Mouse (Mus musculus): ENCODE measurements at regions not wholly inside any gene's neighbourhood (a gene's known extent, or its start where the extent isn't known, plus 50 kb on each side); places are given as distances from the start of the nearest gene placed in this dataset.

DNA sequence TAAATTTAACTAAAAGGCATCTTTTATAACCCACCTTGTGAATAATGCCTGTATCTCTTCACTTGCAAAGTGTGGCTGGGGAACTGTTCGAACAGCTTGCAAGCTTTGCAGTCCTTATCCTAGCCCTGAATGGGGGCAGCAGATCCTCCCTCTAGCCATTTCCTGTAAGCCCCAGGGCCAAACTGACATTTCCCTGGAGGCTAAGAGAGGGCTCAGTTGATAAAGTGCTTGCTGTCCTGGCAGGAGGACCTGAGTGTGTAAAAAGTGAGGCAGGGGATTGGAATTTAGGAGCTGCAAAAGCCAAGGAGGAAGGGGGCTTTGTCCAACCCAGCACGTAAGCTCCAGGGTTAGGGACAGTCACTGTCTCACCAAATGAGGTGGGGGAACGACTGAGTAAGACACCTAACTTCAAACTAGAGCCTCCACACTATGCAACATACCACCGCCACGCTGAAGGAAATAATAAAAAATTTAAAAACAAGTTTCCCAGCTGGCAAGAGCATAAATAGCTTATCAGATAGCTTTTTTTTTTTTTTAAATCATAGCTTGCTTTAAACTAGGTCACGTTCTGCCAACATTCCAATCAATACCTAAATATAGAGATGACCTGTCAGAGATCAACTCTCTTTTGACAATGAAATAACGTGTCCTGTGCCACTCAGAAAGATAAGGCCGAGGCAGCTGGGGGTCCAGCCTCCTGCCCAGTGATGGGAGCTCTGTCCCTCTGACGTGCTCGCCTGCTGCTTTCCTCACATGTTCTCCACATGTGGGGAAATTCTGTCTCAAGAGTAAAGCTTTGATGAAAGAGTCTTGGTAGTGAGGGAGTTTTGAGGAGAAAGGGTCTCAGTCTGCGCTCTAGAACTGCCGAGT lies 146.0 kb downstream of the Zfp36l1 start:
- no peak for DNase-seq

DNA sequence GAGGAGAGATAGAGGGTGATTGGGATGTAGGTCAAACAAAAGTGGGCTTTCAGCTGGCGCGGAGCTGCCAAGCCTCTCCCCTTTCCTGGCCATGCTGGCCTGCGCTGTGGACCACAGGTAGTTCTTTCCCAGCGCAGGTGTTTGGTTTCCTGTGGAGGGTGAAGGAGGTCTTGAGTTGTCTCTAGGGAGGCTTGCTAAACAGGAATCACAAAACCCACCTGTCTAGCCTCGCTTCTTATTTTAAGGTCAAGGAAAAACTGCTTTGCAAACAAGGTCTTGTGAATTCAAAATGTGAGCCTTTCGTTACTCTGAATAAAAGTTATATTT lies 146.6 kb downstream of the Zfp36l1 start:
- DNase-seq, result no peak

DNA sequence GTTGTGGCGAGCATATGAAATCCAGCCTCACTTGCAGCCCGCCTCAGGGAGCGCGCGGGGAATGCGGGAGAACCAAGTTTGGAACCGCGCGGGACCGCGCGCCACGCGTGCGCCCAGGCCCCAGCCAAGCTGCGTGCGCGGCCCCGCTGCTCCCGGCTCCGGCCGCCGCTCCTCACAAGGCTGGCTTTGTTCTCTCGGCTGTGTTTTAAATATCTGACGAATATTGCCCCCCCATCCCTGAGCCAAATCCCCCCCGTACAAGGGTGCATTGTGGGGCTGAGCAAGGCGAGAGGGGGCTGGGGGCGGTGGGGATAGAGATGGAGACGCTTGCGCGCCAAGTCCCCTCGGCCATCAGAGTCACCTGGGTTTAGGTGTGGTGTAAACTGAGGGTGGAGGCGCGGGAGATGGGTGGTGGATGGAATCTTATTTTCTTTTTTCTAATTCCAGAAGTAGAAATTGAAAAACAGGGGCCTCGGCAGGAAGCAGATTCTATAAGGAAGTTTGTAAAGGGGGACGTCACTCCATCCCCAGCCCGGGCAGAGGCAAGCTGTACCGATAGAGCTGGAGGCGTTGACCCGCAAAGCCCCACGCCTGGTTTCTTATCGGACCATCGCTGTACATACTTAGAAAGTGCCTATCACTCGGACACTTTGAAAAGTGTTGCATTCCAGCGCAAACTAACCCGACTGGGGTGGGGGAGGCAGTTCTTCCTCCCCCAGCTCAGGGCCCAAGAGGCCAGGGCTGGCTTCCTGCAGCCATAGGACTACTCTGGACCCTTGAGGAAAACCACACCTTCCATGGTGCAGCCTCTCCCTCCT lies 147.1 kb downstream of the Zfp36l1 start:
- no peak for DNase-seq

DNA sequence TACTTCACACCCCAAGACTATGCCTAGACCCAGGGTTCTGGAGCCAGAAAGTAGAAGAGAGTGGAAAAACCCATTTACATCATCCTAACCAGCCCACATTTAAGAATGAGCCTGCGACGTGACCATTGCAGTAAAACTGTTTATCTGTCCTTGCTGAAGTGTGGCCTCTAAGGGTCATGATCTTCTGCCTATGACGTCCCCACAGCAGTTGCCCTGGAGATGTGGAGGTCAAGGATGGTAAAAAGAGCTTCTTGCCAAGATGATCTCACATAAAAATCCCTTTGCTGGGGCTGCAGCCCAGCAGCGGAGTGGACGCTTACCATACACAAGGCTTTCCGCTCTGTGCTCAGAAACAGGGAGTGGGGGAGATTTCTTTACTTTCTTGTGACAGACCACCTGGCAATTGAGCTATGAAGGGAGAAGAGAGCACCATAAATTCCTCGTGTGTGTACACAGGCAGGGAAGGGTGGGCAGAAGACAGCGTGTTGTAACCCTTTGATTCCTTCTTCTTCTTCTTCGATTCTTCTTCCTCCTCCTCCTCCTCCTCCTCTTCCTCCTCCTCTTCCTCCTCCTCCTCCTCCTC lies 149.3 kb downstream of the Zfp36l1 start:
- DNase-seq, result no peak

DNA sequence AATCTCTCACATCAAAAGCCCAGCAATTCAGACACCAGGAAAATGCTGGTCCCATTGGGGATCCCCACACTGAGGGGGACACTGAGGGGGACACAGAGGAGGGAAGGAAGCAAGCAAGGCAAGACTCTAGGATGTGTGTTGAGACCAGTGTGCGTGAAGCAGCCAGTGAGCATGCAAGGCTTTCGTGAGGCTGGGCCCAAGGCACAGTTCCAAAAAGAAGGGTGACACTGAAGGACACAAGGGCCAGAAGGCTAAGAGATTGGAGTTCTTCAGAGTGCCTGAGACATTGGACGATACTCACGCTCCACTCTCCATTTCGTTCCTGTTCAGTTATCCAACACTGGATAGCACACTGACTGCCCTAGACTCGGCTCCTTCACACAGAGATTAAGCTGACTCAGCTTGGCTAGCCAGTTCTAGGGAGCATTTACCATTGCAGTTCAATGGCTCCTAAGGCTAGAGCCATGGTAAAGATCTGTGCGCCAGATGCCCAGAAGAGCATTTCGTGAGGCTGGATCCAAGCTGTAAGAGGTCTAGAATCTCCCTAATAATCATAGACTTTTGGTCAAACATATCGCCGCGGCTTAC lies 150.1 kb downstream of the Zfp36l1 start:
- DNase-seq, result no peak

DNA sequence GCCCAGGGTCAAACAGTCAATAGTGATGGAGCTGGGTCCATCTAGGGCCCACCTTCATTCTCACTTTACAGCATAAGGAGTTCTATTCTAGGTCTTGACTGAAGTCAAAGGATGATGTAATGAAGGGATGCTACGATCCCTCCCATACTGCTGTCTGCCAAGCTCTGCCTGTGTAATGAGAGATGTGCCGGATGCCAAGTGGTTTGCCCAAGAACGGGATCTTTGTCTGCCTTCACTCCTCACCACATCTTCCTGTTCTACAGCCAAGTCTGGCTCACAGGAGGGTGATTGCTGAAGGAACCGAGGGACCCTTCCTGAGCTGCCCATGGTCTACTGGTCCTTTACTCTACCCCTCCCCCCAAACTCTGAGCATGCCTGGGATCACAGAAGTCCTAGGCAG lies 150.9 kb downstream of the Zfp36l1 start:
- no peak for DNase-seq

DNA sequence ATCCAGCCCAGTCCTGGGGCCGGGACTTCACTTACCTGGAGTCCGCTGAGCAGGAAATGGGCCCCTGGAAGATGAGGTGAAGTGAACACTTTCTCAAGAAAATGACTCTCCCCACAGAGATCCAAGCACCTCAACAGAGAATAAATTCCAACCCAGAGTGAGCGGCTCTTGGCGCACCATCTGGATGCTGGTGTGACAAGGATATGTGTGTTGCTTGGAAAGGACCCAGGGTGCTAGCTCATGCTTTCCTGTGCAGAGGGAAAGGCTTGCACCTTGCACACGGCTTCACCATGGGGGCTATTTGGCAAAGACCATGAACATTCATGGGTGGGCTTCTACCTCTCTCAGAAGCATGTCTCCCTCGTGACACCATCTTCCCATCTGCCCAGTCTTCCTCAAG lies 151.7 kb downstream of the Zfp36l1 start:
- DNase-seq, result no peak

DNA sequence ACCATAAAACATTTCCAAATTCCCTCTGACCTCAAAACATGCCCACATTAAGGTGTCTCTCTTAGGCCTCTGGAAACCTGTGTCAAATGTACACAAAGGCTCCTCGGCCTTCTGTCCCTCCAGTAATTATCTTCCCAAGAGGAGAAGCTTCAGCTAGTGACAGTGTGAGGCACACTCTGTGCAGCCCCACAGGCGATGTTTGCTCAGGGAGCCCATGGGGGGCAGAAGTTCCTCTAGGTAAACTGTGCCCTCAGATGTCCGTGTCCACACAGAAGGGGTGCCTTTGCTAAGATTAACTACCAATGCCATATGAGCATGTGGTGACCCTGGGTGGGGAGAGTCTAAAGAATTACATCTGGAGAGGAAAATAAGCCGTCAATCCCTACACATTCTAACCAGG lies 152.4 kb downstream of the Zfp36l1 start:
- no peak for DNase-seq

DNA sequence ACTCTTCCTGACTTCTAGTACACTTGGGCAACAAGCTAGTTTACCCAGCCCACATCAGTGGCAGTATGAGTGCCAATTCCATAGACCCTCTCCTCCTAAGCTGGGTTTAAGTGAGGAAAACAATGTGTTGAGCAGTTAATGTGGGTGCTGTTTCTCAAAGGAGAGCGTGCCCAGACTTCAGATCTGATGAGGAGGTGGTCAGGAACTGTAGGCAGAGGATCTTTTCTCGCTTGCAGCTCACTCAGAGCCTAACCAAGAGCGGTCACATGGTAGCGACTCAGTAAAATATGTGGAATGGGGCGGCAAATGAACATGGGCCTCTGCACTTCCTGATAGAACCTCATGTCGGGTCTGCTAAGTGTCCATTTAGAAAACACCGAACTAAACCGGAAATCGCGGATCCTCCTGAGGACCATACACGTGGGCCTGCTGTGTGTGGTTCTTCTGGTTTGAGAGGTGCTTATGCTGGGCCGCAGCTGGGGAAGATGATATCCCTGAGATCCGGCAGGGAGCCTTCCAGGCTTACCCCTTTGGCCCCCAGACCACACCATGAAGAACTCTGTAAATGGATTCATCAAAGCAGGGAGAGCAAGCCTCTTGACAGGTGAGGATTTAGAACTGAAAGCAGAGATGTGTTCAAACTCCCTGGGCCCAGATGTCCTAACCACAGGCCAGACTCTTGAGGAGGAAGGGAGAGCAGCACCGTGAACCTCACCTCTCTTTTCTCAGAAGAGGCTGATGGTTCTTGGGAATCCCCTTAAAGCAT lies 153.1 kb downstream of the Zfp36l1 start:
- DNase-seq, result no peak

DNA sequence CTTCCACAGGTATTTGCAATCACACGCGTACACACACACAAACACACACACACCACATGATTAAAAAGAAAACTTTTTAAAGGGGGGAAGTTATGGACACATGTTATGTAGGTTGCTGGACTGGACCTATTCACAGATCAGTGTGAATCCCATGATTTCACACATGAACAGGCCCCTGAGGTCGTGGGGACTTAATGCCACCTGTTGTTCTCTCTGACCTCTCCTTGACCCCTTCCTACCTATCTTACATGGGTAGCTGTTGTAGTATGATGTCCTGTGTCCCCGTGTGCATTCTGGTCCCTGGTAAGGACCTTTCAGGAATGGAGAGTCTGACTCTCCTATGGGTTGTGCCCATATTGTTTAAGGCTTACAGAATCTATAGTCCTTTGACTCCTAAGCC lies 155.6 kb downstream of the Zfp36l1 start:
- no peak for DNase-seq

DNA sequence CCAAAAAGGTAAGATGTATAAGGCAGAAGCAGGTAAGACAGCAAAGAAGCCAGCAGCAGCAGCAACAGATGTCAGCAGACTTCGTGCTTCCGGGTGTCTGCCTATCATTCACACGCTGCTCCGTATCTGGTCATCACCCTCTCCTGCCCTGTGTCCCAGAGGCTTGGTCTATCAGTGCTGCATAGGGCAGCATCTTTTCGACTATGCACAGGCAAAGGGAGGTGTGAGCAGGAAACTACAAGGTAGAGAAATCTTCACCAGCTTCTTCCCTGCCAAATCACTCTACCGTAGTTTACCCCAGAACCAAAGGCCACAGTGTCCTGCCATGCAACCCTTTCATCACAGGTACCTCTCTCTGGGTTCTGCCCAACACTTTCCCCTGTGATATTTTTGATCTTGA lies 156.5 kb downstream of the Zfp36l1 start:
- DNase-seq, result no peak

DNA sequence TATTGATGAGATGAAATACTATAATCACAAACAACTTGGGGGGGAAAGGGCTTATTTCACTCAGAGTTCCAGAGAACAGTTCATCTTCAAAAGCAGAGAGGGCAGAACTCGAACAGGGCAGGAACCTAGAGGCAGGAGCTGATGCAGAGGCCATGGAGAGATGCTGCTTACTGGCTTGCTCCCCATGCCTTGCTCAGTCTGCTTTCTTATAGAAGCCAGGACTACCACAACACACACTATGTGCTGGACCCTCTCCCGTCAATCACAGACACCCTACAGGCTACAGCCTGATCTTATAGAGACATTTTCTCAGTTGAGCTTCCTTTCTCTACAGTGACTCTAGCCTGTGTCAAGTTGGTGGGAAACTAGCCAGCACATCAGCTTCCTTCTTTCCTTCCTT lies 157.3 kb downstream of the Zfp36l1 start:
- DNase-seq, result no peak

DNA sequence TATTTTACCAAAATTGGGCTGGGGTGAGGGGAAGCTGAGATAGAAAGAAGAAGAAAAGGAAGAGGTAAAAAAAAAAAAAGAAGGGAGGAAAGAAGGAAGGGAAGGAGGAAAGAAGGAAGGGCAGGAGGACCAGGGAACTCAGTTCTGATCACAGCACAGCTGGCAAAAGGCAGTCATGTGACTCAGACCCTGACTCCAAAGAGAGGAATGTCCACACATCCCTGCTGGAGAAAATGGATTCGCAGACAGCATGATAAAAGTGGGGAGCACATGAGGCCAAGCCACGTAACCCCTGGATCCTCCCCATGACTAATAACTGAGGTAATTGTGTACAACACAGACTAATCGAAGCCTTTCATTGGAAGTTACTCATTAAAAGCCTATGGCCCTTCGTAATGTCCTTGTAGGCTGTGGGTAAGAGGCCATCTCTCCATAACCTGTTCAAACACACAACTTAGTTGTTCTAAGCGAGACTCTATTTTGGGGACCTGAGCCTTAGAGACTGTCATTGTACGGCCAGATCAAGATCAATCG lies 162.2 kb downstream of the Zfp36l1 start:
- DNase-seq, result no peak

DNA sequence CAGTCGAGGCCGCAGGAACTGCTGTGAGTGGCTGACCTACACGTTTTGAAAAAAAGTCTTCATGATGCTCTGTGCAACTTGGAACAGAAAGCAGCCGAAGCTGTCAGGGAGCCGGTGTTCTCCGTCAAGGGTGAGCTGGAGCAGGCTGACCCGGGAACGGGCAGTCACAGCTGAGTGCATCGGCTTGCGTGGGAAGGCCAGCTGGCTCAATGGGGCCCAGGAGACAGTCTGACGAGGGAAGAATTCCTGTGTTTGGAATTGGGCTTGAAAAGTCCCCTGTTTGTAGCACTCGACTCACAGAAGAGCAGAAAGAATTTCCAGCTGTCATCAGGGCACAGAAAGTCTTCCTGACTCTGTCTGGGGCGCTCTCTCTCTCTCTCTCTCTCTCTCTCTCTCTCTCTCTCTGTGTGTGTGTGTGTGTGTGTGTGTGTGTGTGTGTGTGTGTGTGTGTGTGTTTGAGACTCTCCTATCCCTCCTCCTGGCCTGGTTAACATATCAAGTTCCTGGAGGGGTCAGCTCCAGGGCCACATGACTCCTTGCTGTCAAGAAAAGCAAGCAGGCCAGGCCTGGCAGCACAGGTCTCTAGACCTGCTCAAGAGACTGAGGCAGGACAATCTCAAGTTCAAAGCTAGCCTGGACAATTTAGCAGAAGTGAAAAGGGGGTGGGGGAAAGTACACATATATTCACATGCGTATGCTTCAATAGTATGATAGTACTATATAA lies 163.6 kb downstream of the Zfp36l1 start:
- DNase-seq, result no peak

DNA sequence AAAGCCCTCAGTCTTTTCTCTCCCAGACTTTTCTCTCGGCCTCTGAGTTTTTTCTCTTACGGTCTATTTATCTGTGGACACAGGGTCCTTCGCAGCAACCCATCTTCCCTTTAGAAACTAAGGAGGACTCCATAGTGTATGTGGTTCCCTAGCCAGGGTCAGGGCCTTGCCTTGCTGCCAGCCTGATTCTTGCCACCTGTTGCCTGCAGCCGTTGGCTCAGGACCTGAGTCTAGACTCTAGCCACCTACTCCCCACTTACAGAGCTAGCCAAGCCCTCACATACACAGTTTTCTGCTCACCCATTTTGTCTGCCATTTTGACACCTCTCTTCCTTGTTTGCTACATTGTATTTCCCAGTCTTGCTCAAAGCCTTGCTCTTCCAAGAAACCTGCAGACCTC lies 165.2 kb downstream of the Zfp36l1 start:
- no peak for DNase-seq

DNA sequence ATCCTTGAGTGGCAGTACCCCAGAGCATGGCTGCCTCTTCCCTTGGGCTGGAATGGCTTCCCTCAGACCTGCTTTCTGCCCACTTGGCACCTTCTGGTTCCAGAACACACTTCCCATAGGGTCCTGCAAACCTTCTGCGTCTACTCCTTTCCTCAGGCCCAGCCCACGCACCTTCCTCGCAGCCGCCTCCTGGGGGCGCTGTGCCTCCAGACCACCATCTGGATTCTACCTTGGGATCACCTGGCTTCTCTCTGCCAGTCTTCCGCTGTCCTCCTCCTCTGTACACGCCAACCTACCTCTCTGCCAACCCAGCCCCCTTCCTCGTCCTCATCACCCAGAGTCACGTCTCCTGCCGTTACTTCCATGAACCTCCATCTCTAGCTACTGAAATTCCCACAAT lies 166.0 kb downstream of the Zfp36l1 start:
- no peak for DNase-seq

DNA sequence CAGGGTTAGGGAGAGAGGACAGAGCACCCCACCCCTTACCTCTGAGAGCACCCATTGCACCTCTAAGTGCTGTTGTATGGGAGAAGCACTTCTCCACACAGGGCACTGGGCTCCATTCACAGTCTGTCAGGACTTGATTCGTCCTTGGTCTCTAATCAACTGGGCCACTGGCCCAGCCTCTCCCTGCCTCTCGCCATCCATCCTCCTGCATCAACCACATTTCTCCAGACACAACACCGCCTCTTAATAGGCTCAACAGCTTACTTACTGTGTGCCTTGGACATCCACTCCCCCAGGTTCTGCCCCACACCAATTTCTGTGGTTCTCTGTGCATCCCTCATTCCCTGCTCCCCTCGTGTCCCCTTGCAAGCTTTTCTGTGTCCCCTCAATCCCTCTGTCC lies 166.9 kb downstream of the Zfp36l1 start:
- DNase-seq, result no peak

DNA sequence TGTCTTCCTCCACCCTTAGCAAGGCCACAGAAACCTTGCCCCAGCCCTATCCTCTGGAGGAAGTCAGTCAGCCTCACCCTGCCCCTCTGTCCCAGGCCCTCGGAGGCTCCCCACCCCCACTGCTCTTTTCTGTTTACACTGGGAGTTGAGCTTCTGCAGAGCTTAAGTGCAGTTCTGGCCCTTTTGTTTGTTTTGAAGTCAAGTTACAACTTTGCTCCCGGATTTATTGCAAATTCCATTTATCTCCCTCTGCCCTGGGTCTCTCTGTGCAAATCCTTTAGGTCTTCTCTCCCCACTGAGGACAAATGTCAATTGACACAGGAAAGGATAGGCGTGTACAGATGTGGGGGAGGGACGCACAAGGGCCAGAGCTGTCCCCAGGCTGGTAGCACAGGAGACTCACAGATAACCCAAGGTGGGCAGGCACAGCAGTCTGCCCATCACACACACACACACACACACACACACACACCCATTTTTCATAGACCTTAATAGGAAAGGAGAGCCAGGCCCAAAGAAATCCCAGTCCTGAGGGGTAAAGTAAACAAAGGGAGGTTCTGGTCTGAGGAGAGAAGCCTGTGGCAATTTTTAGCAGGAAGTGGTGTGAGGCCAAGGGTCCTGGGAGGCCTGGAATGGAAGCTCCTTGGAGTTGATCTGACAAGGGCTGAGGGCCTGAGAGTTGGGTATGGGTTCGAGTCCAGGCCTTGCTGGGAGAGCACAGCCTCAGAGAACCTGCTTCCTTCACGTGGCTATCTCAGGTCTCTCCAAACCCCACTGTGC lies 167.9 kb downstream of the Zfp36l1 start:
- no peak for DNase-seq

DNA sequence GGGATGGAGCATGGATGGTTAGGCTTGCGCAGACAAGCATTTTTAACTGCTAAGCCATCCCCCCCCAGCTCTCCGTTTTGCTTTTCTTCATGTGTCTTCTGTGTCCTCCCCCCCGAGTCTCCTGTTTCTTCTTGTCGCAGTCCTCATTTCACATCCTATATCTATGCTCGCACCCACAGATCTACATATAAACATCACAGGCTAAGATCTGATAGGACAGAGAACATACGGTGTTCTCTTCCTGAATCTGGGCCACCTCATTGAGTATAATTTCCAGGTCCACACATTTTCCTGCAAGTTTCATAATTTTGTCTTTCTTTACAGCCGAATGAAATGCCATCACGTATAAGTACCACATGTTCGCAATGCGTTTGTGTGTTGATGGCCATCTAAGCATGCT lies 168.7 kb downstream of the Zfp36l1 start:
- no peak for DNase-seq

DNA sequence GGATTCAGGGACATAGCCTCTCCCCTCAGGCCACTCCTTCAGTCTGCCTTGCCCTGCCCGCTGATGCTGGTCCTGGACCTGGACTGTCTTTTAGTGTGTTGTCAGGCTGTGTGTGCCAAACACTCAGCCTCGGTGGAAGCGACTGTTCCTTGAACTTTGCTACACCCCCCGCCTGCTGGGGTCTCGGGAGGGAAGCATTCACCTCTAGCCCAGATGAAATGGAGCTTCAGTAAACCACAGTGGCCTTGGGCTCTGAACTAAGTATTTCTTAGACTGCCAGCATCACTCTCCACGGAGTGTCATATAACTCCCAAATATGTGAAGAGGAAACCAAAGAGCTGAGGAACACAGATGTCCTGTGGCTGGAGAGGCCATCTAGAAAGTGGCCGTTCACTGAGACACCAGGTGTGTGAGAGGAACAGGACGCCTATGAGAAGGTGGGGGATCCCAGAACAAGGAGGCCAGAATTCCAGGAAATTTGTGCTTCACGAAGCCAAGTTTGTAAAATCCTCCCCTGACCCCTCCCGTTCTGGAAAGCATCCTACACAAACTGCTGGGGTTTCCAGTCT lies 170.2 kb downstream of the Zfp36l1 start:
- DNase-seq, result no peak

DNA sequence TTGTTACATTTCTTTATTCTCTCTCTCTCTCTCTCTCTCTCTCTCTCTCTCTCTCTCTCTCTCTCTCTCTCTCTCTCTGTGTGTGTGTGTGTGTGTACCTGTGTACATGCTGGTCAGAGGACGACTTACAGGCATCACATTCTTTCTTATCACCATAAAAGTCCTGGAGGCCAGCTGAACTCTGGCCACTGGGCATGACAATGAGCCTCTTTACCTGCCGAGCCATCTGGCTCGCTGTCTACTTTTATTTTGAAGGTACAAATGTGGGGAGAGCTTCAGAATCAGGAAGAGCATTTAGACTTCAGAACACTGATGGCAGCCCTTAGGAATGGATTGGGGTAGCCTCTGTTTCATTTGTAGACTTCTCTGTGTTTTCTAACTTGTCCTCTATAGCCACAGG lies 171.0 kb downstream of the Zfp36l1 start:
- no peak for DNase-seq

Measured in cerebellum, adult 11 months (tissue).